Mouse (Mus musculus): ENCODE data around the gene Tle1.

The Tle1 gene

GRCm38 (mm10) chr4:72200559-72201409 lies at the start of gene Tle1:
Tle1 (minus strand) TSS chr4:72200919.
- peak; percentile 97 for DNase-seq (ENCODE audit: low spot score)

GRCm38 (mm10) chr4:72233584-72234219 lies 33.0 kb upstream of the Tle1 start:
- DNase-seq (ENCODE audit: low spot score): no peak

- no peak for DNase-seq (ENCODE audit: low spot score)
Observed at GRCm38 (mm10) chr4:72232206-72232605, 31.5 kb upstream of the Tle1 start.

GRCm38 (mm10) chr4:72230832-72231231 lies 30.1 kb upstream of the Tle1 start:
- DNase-seq (ENCODE audit: low spot score): no peak

DNA sequence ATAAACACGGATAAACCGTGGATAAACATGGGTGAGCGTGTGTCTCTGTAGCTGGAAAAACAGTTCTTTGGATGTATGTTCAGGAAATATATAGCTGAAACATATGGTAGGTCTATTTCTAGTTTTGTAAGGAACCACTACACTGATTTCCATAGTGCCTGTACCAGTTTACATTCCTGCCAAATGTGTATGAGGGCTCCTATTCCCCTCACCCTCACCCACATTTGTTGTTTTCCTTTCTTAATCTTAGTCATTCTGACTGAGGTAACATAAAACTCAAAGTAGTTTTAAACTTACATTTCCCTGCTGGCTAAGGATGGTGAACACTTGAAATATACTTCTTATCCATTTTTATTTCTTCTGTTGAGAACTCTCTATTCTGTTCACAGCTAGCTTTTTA lies 20.9 kb upstream of the Tle1 start:
- DNase-seq (ENCODE audit: low spot score): no peak

GRCm38 (mm10) chr4:72204420-72205045 lies 3.8 kb upstream of the Tle1 start:
- no peak for DNase-seq (ENCODE audit: low spot score)

DNA sequence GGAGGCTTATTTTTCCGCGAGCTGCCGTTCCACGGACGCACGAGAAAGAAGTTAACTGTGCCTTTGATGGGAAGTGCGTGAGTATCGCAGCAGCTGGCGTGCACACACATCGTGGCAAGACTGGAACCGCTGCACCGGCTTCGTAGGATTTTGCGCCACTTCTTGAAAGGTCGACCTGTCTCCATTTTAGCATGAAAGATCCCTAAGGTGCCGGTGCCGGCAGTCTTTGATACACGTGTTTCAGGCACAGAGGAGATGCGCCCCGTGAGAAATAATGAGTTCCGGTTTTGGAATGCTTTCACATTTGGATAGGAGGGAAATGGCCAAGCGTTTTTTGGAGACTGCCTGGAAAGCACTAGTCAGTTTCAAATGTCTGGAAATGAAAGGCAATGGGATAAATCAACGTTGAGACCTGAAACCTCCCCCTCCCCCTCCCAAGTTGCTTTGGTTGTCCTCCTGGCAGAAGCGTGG lies 837 bp upstream of the Tle1 start:
- peak; percentile 17 for DNase-seq (ENCODE audit: low spot score)

DNA sequence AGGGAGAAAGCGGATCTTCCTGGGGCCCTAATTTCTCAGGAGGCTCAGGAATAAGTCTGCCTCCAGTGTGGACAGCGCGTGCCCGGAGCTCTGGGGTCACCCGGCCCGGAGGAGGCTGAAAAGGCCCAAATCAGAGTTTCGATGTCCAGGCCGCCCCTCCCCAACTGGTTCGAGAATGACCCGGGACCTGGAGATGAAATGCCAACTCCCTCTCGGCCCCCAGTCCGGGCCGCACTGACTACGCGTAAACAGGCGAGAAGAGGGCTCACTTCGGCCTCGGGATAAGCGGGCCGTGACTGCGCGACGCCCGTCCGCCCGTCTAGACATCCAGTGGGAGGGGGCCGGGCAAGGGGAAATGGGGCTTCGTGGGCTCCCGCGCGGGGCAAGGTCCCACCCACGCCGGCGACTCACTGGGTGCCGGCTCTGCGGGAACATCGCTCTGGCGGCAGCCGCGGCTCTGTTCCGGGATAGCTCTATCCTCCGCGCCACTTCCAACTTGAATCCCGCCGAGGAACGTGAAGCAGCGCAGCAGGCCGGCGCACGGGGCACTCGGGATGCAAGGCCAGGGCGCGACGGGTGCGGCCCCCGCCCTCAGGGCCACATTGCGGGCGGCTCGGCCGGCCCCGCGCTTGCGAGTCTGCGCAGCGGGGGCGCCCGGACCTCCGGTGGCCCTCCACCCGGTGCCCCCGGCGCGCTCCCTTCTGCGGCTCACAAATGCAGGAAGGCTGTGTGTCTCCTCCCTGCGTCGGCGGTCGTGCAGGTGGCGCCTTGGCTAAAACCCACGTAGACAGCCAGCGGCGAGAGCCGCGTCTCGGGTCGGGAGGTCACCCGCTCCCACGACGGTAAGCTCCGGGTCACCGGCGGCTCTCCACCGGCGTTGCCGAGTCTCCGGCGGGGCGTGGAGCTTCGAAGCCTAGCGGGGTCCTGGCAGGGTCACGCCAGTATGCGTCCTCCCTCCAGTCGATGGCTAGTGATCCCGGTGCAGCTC lies 854 bp downstream of the Tle1 start:
- DNase-seq (ENCODE audit: low spot score): peak; percentile 20

DNA sequence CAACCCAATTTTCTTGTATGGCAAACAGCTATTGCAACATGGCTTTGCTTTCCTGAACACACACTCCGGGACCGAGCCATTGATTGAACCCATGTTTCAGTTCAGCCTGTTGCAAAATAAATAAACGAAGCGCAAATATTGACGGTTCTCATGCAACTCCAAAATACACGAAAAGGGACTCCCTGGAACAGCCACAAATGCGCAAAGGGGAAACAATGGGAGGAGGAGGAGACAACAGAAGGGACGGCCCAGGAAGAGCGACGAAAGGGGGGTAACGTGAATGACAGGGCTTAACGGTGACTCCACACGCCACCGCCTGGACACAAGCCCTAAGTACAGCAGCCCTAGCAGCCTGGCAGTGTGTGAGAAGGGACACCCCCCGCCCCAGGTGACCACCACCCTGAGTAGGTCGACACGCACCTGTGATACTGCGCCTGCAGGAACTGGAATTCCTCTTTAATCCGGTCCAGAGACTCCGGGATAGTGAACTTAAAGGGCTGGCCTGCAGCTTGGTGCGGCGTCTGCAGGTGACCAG lies 1.8 kb downstream of the Tle1 start:
- peak; percentile 61 for DNase-seq (ENCODE audit: low spot score)

GRCm38 (mm10) chr4:72197888-72198605 lies 2.7 kb downstream of the Tle1 start:
- peak; percentile 25 for DNase-seq (ENCODE audit: low spot score)

GRCm38 (mm10) chr4:72195116-72195835 lies 5.4 kb downstream of the Tle1 start:
- DNase-seq (ENCODE audit: low spot score): no peak

- DNase-seq (ENCODE audit: low spot score): no peak
Observed at GRCm38 (mm10) chr4:72193276-72193675, 7.4 kb downstream of the Tle1 start.

DNA sequence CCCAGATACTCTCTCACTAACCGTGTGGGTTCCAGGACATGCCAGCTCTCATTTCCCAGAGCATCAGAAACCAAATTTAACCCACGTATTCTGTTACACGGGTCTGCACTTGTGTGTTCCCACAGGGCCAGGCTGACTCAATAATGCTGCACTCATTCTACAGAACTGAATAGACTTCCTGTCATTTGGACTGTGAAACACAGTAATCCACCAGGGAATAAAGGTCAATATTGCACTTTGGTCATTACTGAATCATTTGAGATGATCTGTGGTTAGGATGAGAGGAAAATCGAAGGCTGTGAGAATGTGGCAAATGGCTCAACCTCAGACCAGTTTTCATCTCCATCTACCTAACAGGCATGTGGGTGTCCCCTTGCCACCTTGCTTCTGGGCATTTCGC lies 16.2 kb downstream of the Tle1 start:
- no peak for DNase-seq (ENCODE audit: low spot score)

DNA sequence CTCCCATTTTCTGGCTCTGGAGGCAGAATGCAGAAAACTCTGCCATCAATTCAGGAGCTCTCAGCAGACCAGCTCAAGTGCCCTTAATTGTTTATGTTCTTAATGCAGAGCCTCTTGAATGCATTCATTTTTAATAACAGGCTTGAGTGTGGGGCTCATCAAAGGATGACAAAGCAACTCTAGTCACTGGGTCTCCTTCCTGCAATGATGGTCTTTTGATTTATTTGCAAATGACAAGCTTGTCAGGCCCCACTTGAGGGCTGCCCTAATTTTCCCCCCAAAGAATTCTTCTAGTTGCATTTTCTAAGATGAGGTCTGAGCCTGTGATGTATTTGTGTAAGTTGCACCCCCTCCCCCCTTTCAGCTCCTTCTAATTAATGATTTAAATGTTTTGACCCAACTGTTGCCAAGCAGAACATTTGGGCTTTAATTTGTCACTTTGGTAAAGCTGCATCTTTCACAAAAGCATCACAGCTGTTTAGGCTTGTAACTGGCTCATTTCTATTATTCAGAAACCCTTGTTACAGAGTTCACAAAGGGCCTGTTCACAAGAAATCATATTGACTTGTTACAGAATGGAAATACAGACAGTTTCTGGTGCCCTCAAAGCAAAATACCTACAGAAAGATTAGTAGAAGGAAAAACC lies 18.3 kb downstream of the Tle1 start:
- DNase-seq (ENCODE audit: low spot score): no peak

GRCm38 (mm10) chr4:72175943-72176342 lies 24.8 kb downstream of the Tle1 start:
- DNase-seq (ENCODE audit: low spot score): no peak

DNA sequence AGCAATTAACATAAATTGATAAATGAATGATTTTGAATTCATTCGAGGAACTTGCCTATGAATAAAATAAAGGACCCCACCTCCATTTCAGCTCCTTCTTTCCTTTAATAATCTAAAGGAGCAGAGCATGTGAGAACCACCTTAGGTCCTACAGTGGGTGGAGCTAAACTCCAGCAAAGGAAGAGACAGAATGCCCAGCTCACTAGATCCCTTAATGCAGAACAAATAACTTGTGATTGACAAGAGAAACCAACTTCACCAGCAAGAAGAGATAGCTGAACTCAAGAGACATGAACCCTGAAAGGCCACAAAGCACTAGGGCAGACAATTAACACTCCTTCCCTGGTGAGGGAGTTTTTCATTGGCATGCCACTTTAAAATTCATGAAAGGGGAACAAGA lies 32.5 kb downstream of the Tle1 start:
- no peak for DNase-seq (ENCODE audit: low spot score)

DNA sequence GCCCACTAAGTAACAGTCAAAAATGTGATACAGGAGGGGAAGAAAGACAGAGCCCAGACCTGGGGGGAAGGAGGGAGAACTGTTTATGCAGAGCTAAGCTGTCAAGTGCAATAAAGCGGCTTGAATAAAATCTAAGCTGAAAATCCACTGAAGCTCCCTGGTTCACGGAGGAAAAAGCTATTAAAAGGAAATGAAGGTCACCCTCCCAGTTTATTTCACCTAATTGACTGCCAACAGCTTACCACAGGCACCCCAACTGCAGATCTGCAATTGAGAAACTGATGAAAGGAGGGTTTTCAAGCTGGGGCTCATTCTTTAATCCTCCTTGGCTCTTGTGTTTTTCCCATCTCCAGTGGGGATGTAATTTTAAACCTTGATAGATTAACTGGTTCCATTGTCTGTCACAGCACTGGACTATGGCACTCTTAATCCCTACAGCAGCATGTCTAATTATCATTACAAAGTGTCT lies 32.9 kb downstream of the Tle1 start:
- DNase-seq (ENCODE audit: low spot score): no peak

DNA sequence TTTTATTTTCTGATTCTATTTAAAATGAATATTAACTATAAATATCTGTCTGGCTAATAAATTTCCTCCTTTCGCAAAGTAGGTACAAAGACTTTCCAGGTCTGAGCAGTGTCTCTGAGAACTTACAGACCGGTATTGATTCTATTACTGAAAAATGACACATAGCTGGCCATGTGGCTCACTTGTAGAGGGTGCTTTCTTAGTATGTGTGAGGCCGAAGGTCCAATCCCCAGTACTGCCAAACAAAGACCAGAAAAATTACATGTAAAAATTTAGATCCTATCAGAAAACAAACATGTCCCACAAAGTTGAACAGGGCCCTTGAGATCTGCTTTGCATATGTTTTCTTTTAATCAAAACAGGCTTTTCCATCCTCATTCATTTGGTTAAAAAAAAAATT lies 33.5 kb downstream of the Tle1 start:
- no peak for DNase-seq (ENCODE audit: low spot score)

DNA sequence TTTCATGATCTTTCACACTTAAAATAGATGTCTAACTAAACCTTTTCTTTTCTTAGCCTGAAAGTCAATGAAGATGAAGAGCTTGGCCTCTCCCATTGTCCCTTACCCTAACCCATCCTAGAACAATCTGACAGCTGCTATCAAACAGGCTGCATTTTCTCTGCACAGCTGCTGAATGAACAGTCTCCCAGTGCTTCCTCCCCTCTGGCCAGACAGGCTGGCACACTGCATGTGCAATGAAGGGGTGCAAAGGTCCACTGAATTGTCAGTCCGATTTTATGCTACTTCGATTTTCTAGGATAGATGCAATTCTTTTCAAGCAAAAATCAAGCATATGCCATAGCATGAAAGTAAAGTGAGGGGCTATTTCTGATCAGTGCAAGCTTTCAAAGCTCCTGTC lies 34.2 kb downstream of the Tle1 start:
- DNase-seq (ENCODE audit: low spot score): no peak
